Mouse (Mus musculus) intestine, postnatal 0 days (tissue): Measurements from ENCODE around the gene Sgf29. TPM values are rescaled to one million over a fixed set of nuclear protein-coding genes. Genes with fewer than 3 reads are reported as not detected.

Experiments
- ATAC-seq: fragments of 200-750 bp; cut with Nextera tagmentation; 2 replicates; pipeline ENCODE4 v1.8.0; 2017; ENCODE audit warnings: mild to moderate bottlenecking, moderate TSS enrichment, moderate library complexity
- H3K27ac ChIP-seq: fragments of 300-500 bp; sonication (generic); 2 replicates; pipeline ENCODE4 v1.5.1; 2014; ENCODE audit warnings: mild to moderate bottlenecking, low read depth, low read length, moderate library complexity
- H3K27me3 ChIP-seq: fragments of 300-500 bp; sonication (generic); replicated peaks from 2 replicates; pipeline ENCODE4 v1.6.1; 2014; ENCODE audit warnings: low read length, mixed read lengths; ENCODE audit not compliant: control insufficient read depth, insufficient read depth
- H3K36me3 ChIP-seq: fragments of 300-500 bp; sonication (generic); 2 replicates; pipeline ENCODE4 v1.6.1; 2014; ENCODE audit warnings: mild to moderate bottlenecking, moderate library complexity; ENCODE audit not compliant: control insufficient read depth, insufficient read depth
- H3K4me1 ChIP-seq: fragments of 300-500 bp; sonication (generic); replicated peaks from 2 replicates; pipeline ENCODE4 v1.6.1; 2014; ENCODE audit warnings: antibody characterized with exemption, low read length, mixed read lengths; ENCODE audit not compliant: control insufficient read depth, insufficient read depth
- H3K4me2 ChIP-seq: fragments of 300-500 bp; sonication (generic); replicated peaks from 2 replicates; pipeline ENCODE4 v1.6.1; 2014; ENCODE audit warnings: low read depth, mild to moderate bottlenecking, moderate library complexity
- H3K4me3 ChIP-seq: fragments of 300-500 bp; sonication (generic); 2 replicates; pipeline ENCODE4 v1.5.1; 2014; ENCODE audit warnings: low read depth, low read length
- H3K9ac ChIP-seq: fragments of 300-500 bp; sonication (generic); 2 replicates; pipeline ENCODE4 v1.6.1; 2014; ENCODE audit warnings: mild to moderate bottlenecking, low read depth, low read length
- H3K9me3 ChIP-seq: fragments of 300-500 bp; sonication (generic); 2 replicates; pipeline ENCODE4 v1.6.1; 2016; ENCODE audit warnings: mixed run types; ENCODE audit not compliant: control insufficient read depth
- CTCF ChIP-seq: sonication (generic); IDR thresholded peaks from 2 replicates; pipeline ENCODE4 v1.5.1; 2016; ENCODE audit warnings: low read depth, mild to moderate bottlenecking, control low read depth, antibody characterized with exemption, moderate library complexity
- WGBS: fragments of 180-500 bp; shearing (Covaris S2); extraction: QIAGEN DNeasy Blood & Tissue Kit; methylation state at CpG from one replicate; pipeline ENCODE4 v1.1.7; 2014; 5-methylcytosine and 5-hydroxymethylcytosine counted together
- polyA plus RNA-seq: library from polyadenylated mRNA; unstranded; fragments of >200 nt; fragmentation: Nextera tagmentation; extraction: Ambion mirVana; gene quantifications from 2 replicates; pipeline ENCODE4 v1.2.1, GENCODE M21; 2015

Gene Sgf29
- polyA plus RNA-seq, 1 experiment from 2014 or later, result 21.7 TPM

- Histone ChIP-seq H3K4me1 (no peaks in the 10 kb centered on the region), H3K27me3 (peaks cover 13% of the 10 kb centered on the region; the same call in 1 of the 2 replicates), H3K9me3 (no peaks in the 10 kb centered on the region), H3K9ac (no peak overlapping the region), H3K36me3 (peaks cover 8% of the 10 kb centered on the region; the same call in 1 of the 2 replicates), H3K4me2 (0 out of 2 replicates have a peak overlapping the region, but pooled peaks have one; percentile 17), H3K27ac (no peak overlapping the region), H3K4me3 (peak overlapping the region; percentile 33; the same call in 1 of the 2 replicates)
- TF ChIP-seq CTCF, result no peak
- WGBS, result 30% methylated on average over 7 of the region's 7 CpGs
- ATAC-seq, result no peak
Observed at GRCm38 (mm10) chr7:126703757-126704077, 54.6 kb downstream of the Sgf29 start.

- TF ChIP-seq CTCF, result no peak
- ATAC-seq, result peak; percentile 42
Observed at GRCm38 (mm10) chr7:126704121-126704980, 55.2 kb downstream of the Sgf29 start.

DNA sequence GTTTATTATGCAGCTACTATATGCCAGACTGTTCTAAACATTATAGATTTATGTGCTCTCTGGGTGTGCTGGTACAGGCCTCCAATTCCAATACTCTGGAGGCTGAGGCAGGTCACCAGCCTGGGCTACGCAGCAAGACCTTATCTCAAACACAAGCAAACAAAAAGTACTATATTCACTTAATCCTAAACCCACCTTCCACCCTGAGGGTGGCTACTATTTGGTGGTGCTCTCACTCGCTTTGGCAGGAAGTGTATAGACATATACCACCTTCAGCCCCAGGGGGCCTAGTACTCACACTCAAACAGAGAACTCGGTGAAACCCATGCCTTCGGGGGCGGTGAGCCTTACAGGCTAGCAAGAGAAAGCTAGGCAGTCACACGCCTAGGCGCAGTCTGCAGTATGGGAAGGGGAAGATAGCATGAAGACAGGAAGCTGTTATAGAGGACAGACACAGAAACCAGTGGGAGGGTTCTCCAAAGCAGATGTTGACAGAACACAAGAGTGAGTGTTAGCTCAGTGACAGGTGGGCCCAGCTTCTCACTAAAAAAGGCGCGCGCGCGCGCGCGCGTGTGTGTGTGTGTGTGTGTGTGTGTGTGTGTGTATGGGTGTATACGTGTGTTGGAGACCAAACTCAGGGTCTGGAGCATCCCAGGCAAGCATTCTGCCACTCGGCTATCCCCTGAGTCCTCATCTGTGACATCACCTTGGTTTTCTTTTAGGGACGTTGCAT lies 58.5 kb downstream of the Sgf29 start, which contains the start of gene Coro1a:
Gene Coro1a (minus strand): TSS at position 346 of the 733 bp plus-strand sequence.
- WGBS, result 82% methylated on average over 19 of the region's 19 CpGs

More at GRCm38 (mm10) chr7:126704121-126704980, 55.2 kb downstream of the Sgf29 start:
- Histone ChIP-seq H3K27me3 (peaks cover 13% of the 10 kb centered on the region; the same call in 1 of the 2 replicates), H3K36me3 (peaks cover 8% of the 10 kb centered on the region; the same call in 1 of the 2 replicates), H3K4me2 (peak overlapping the region; percentile 63), H3K27ac (no peak overlapping the region), H3K4me3 (peak overlapping the region; percentile 33), H3K9ac (no peak overlapping the region), H3K4me1 (no peaks in the 10 kb centered on the region), H3K9me3 (no peaks in the 10 kb centered on the region)
- WGBS, result 3% methylated on average over 38 of the region's 39 CpGs

GRCm38 (mm10) chr7:126708175-126708952 lies 59.3 kb downstream of the Sgf29 start:
- no peaks in the 10 kb centered on the region for H3K36me3 ChIP-seq
- TF ChIP-seq CTCF, result no peak
- no peak overlapping the region for H3K4me2 ChIP-seq
- H3K27me3 ChIP-seq, result peaks cover 11% of the 10 kb centered on the region; the same call in 1 of the 2 replicates
- no peaks in the 10 kb centered on the region for H3K4me1 ChIP-seq
- 84% methylated on average over 10 of the region's 10 CpGs for WGBS
- no peak for ATAC-seq
- H3K9me3 ChIP-seq, result no peaks in the 10 kb centered on the region
- H3K9ac ChIP-seq, result no peak overlapping the region
- H3K27ac ChIP-seq, result no peak overlapping the region
- no peak overlapping the region for H3K4me3 ChIP-seq

More for the DNA sequence above, 58.5 kb downstream of the Sgf29 start, which contains the start of gene Coro1a:
- H3K4me2 ChIP-seq, result no peak within 1 kb of the TSS
- ATAC-seq, result no peak
- H3K9ac ChIP-seq, result no peak within 1 kb of the TSS
- H3K36me3 ChIP-seq, result no peaks in the 10 kb centered on the region
- no peak within 1 kb of the TSS for H3K27ac ChIP-seq
- no peak within 1 kb of the TSS for H3K4me3 ChIP-seq
- H3K4me1 ChIP-seq, result no peaks in the 10 kb centered on the region
- no peaks in the 10 kb centered on the region for H3K9me3 ChIP-seq
- TF ChIP-seq CTCF, result no peak
- peaks cover 13% of the 10 kb centered on the region; the same call in 1 of the 2 replicates for H3K27me3 ChIP-seq

DNA sequence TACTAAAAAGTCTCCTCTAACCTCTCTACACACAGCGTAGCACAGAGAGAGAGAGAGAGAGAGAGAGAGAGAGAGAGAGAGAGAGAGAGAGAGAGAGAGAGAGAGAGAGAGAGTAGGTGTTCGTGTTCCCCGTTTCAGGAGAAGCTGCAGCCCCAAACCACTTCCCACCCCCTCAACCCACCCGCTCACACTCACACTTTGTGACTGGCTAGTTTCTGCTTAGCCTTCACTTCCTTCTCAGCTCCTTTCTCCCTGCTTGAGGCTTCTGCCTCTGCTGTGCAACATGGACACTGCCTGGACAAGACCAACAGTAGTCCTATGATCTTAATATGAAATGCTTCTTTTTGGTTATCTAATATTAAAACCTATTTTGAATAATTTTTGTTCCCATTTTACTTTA lies 61.2 kb downstream of the Sgf29 start:
- no peak for TF ChIP-seq CTCF
- no peak for ATAC-seq
- 69% methylated on average over 4 of the region's 4 CpGs for WGBS

GRCm38 (mm10) chr7:126711910-126712309 lies 62.8 kb downstream of the Sgf29 start:
- no peak overlapping the region for H3K27ac ChIP-seq
- H3K27me3 ChIP-seq, result no peaks in the 10 kb centered on the region
- no peaks in the 10 kb centered on the region for H3K36me3 ChIP-seq
- H3K9me3 ChIP-seq, result no peaks in the 10 kb centered on the region
- no peak for ATAC-seq
- 79% methylated on average over 3 of the region's 3 CpGs for WGBS
- TF ChIP-seq CTCF, result no peak
- H3K4me2 ChIP-seq, result no peak overlapping the region
- no peak overlapping the region for H3K9ac ChIP-seq
- H3K4me3 ChIP-seq, result no peak overlapping the region
- H3K4me1 ChIP-seq, result no peaks in the 10 kb centered on the region

More for the DNA sequence above, 61.2 kb downstream of the Sgf29 start:
- Histone ChIP-seq H3K9ac (no peak overlapping the region), H3K4me2 (no peak overlapping the region), H3K4me1 (no peaks in the 10 kb centered on the region), H3K9me3 (no peaks in the 10 kb centered on the region), H3K36me3 (no peaks in the 10 kb centered on the region), H3K27me3 (no peaks in the 10 kb centered on the region), H3K4me3 (no peak overlapping the region), H3K27ac (no peak overlapping the region)
